Mouse (Mus musculus) T-cell, adult 2 months (primary cell): ENCODE data around the gene Ccdc189.
A peak's percentile ranks its signal among the peaks of the same experiment; 100 is the strongest.

Source experiments
- DNase-seq: peaks from one replicate; pipeline ENCODE4 v3.0.0; 2022; ENCODE audit warnings: low spot score

Gene Ccdc189

DNA sequence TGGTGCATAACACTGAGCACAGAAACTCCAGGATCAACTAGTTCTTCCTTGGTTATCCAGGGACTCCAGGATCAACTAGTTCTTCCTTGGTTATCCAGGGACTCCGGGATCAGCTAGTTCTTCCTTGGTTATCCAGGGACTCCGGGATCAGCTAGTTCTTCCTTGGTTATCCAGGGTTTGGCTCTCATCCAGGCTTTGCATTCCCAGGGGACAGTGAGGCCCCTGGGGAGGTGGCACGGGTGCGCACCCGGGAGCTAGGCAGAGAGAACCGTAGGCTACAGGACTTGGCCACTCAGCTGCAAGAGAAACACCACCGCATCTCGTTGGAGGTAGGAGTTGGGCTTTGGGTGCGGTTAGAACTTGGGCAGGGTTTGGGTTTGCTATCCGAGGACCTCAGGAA lies 2.7 kb upstream of the Ccdc189 start:
- DNase-seq, result no peak

DNA sequence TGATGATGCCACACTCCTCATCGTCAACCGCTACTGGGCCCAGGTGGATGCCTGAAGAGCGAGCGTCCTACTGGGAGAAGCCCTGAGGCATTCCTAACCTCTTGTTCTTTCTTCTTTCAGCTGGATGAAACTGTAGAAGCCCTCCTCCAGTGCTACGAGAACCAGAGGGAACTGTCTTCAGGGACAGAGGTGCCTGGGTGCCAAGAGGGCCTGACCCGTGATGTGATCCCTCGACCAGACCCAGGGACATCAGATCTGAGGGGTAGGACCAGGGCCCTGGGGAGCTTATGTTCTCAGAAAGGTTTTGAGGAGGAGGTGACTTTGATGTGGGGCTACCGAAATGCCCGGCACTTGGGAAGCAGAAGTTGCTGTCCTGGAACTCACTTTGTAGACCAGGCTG lies 1.2 kb upstream of the Ccdc189 start:
- no peak for DNase-seq

DNA sequence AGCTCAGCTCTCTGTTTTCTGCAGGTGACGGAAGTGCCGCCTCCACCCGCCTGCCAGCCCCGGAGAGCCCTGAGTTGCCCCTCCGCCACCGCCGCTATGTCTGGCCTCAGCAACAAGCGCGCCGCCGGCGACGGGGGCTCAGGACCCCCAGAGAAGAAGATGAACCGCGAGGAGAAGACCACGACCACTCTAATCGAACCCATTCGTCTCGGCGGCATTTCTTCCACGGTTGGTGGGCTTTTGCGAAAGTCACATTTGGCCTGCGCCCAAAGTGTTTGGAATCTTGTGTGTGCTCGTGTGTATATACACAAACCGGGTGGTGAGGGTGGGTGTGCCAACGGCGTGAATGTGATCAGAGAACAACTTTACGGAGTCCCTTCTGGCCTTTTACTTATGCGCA lies 506 bp upstream of the Ccdc189 start:
- DNase-seq, result no peak

DNA sequence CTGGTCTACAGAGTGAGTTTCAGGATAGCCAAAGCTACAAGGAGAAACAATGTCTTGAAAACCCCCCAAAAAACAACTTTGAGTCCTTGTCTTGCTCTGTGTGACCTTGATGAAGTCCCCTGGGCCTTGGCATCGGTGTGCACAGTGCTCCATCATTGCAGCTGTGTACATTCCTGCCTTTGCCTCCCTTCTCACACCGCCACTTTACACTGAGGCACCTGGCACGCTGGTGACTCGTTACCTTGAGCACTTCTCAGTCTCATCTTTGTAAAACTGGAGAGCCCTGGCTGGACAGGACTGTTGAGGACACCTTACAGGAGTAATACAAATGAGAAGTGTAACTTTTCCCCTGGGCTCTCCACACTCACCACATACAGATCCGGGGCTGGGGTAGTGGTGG lies 1.2 kb downstream of the Ccdc189 start:
- DNase-seq, result no peak

DNA sequence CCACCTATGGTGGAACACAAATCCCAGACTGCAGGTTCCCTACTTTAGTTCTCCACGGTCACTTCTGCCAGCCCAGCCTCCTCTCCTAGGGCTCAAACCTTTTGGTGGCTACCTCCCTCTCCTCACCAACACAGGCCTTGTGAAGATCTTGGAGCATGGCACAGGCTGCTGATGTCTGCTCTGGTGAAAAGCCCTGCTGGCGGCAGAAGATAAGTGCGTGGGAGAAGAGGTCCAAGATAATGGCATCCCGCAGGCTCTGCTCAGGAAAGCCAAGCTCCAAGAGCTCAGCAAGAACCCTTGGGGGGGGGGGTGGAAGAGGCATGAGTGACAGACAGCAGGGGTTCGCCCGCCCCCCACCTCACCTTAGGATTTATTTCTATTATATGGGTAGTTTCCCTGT lies 2.2 kb downstream of the Ccdc189 start:
- no peak for DNase-seq

DNA sequence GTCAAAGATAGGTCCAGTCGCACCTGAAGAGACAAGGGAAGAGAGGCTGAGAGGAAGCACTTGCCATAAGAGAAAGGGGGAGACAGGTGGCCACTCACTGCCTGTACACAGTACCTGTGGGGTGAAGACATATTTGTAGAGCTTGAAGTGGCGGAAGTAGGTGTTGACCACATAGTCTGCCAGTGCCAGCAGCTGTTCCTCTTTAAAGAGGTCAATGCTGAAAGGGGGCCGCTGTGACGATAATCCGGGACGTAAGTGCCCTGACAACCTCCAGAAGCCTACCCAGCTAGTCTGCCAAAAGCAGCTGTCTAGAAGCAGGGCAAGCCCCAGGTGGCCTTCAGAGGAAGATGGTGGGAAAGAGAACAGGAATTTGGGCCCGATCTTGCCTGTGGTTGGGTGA lies 3.4 kb downstream of the Ccdc189 start:
- DNase-seq, result no peak

DNA sequence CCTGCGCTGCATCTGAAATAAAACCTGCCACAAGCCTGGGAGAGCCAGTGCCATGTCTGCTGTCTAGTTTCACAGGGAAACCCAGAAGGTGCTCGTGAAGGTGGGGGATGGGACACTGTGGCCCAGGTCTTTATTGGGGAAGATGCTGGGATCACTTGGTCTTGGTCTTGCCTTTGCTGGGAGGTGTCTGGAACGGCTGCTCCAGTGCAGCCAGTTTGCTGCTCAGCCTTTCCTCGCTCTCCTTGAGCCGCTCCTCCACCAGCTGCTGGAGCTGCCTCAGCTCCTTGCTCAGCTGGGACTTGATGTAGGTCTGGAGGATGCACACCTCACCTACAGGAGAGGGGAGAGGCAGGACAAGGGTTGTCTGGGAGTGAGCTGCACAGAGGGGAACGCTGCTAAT lies 5.1 kb downstream of the Ccdc189 start:
- no peak for DNase-seq

DNA sequence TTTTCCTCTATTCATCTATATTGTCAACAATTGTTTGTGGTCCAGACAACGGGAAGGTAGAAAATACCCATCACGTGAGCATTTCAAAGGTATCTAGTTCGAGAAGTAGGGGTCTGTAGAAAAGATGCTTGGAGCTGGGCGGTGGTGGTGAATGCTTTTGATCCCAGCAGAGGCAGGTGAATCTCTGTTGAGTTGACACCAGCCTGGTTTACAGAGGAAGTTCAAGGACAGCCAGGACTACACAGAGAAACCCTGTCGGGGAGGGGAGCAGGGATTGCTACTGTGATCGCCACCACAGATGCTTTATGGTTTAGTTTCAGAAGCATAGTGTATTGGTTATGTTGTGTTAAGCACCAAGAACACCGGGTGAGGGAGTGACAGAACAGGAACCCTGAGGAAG lies 14.3 kb downstream of the Ccdc189 start:
- DNase-seq, result no peak

DNA sequence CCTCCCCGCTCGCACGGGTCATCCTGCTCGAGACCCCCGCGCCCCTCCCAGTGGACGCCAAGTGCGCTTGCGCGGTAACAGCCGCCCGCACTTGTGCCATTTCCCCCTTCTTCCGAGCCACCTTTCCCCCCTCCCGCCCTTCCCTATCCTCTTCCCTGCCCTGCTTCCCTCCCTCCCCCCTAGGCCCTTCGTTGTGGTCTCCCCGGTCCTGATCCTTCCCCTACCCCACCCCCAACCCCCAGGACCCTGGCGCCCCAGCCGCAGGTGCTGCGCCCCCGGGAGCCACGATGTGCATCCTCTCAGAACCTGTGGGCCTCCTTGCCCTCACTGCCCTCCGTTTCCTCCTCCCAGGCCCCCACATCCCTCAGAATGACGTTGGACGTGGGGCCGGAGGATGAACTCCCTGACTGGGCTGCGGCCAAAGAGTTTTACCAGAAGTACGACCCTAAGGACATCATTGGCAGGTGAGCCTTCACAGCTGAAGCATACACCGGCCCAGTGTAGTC lies 14.8 kb downstream of the Ccdc189 start:
- DNase-seq, result no peak

DNA sequence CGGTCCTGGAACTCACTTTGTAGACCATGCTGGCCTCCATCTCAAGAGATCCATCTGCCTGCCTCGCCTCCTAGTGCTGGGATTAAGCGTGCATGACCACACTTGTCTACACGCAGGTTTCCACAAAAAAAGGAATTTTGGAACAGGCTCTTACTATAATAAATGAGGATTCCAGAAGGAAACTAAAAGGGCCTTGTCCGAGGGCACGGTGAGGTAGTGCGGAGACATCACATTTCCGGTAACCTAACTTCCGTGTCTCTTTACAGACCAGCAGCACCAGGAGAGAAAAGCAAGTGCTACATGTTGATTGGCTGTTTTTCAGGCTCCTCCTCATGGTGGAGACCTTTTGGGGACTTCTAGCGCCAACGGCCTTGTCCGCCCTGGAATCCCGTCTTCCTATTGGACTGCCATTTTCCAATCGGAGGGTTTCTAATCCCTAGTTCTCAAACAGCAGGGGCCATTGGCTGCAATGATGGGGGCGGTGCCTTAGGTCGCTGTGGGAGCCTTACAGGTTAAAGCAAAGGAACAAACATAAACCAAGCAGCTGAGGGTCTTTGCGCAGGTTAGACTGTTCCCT lies 15.4 kb downstream of the Ccdc189 start, which contains the start of gene Phkg2:
Gene Phkg2 (plus strand): TSS at position 446 of the 577 bp plus-strand sequence.
- peak; percentile 95 for DNase-seq

DNA sequence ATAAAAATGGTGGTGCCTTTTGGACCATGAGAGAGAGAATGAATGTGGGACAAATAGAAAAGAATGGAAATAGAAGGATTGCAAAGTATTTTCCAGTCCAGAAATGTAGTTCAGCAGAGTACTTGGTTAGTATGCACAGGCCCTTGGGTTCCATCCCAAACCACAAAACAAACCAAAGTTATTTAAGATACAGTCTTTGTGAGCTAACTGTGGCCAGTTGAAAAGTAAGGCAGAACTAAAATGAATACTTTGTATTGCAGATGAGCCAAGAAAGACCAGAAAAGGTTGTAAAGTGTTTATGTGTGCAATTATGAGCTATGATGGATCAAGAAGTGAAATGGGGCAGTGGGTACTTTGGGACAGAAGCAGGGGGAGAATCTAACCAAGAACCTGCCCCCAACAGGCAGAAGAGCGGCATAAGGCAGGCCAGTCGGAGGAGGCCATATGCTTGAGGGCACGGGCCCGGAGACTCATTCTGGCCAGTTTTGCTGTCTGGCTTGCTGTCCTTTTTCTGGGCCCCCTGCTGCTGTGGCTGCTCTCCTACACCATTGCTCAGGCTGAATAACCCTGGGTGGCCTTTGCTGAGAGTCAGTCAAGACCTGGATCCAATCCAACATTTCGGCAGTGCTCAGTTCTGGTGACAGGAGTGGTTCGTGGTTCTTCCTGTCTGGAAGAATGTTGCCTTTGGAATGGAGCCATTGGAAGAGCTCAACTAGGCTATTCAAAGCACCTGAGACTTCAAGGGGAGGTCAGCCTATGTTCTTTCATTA lies 23.8 kb downstream of the Ccdc189 start:
- DNase-seq, result no peak

DNA sequence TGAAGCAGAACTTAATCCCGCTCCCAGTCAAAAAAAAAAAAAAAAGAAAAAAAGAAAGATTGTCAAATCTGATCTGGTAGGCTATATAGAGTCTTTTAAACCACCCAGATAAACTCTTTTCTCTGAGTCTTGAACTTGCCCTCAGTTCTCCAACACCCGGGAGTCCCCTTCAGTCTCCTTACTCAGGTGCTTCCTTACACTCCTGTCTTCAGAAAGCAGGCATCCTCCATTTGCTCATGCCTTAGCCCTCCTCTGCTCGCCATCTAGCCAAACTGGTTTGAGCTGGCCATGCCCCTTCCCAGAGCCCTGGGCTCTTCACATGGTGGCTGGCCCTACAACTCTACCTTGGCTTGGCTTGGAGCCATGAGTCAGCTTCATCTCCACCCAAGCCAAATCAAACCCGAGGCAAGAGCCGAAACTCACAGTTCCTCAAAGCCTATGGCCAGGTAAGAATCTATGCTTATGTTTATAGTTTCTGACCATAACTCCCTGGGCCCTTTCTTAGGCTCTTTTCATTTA lies 27.0 kb downstream of the Ccdc189 start, which contains the start of gene Tmem265:
Gene Tmem265 (plus strand): TSS at position 51 of the 519 bp plus-strand sequence.
- DNase-seq, result no peak

DNA sequence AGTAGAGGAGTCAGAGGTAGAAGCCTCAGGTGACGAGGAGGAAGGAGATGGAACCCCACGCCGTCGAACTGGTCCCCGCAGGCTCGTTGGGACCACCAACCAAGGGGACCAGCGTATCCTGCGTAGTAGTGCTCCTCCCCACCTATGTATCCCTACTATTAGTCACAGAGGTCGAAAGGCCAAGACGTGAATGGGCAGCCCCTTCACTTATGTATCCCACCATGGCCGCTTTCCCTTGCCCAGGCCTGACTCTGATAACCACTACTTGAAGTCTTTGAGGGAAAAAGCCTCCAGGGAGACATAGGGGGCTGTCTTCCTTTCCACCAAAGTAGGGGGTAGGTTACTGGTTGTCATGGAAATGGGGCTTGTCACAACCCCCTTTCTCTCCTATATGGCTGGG lies 27.8 kb downstream of the Ccdc189 start:
- no peak for DNase-seq

DNA sequence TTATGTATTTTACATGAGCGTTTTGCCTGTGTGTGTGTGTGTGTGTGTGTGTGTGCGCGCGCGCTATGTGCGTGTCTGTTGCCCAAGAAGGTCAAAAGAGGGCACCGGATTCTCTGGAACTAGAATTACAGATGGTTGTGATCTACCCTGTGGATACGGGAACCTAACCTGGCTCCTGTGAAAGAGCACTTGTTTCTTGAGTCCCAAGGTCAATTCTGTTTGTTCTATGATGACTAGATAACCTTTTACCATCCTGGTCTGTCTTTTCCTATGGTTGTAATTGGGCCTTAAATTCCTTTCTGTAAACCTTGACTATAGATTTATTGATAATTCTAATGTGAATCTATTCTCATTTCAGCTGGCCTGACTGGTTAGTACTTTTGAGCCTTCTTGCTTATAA lies 36.8 kb downstream of the Ccdc189 start:
- DNase-seq, result no peak

DNA sequence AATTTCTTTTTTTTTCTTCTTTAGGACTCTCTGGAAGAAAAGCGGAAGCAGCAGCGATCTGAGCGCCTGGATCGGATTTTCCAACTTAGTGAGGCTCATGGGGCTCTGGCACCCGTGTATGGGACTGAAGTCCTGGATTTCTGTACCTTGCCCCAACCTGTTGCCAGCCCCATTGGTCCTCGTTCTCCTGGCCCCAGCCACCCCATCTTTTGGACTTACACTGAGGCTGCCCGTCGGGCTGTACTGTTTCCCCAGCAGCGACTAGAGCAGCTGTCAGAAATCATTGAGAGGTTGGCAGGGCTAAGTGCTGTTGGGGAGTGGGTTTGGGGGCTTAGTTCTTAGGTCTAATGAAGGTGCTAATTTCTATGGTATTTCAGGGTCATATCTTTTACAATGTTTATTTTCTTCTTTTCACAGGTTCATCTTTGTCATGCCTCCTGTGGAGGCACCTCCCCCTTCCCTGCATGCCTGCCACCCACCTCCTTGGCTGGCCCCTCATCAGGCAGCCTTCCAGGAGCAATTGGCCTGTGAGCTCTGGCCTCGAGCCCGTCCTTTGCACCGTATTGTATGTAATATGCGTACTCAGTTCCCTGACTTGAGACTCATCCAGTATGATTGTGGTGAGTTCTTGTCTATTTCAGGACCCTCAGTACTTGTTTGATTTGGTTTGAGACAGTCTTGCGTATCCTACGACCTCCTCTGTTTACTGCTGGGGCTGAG lies 39.1 kb downstream of the Ccdc189 start:
- no peak for DNase-seq

DNA sequence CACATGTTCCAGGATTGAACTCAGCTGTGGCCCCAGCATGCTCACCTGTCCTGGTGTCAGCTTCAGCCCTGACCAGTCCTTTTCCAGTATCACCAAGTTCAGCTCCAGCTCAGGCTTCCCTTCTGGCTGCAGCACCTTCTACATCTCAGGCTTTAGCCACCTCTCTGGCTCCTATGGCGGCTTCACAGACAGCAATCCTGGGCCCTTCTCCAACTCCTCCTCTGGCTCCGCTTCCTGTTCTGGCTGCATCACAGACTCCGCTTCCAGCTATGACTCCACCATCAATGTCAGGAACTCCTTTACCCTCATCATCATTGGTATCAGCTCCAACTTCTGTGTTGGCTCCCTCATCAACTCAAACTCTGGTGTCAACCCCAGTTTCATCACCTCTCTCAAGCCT lies 46.7 kb downstream of the Ccdc189 start:
- no peak for DNase-seq
